Mouse (Mus musculus) liver, adult 2 months (tissue): ENCODE results near the gene Ccdc162.

Experiments
- CTCF ChIP-seq: fragments of 200-500 bp; IDR thresholded peaks from 2 replicates; pipeline ENCODE4 v1.5.1; 2011; ENCODE audit warnings: low read depth, low read length, control low read depth
- POLR2A ChIP-seq: fragments of 200-500 bp; IDR thresholded peaks from 2 replicates; pipeline ENCODE4 v1.6.1; 2011; ENCODE audit warnings: low read length, control low read depth; ENCODE audit not compliant: insufficient read depth; ENCODE audit errors: extremely low read depth

DNA sequence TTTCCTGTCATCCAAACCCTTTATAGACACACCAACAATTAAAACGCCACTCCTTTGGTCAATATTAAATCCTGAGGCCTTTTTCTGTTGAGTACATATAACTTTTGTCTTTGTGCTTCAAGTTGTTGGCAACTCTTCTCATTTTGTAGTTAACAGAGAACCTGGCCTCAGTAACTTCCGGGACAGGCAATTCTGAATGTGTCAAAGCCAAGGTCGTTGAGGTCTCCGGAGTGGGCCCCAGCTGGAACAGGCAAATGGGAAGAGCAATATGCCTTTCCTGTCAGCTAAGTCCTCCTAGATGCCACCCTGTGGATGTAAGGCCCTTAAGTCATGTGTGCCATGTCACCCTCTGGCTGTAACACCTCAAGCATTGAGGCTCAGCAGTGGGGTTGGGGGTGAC lies 136.0 kb downstream of the Ccdc162 start:
- TF ChIP-seq POLR2A, result no peak
- no peak for TF ChIP-seq CTCF
